Mouse (Mus musculus): ENCODE results near the gene Tmem255b.

- TF ChIP-seq EP300 (optimal IDR thresholded peaks at IDR 0.05) (no peak), CTCF (IDR thresholded peaks at IDR 0.05; ENCODE audit: low read depth) (no peak)
Observed at GRCm38 (mm10) chr8:13446456-13446855, 11.5 kb downstream of the Tmem255b start.
